Mouse (Mus musculus): ENCODE results near the gene Arl8b.
"Not testable (repeated sequence)": the region's sequence is repeated elsewhere in the genome, so short reads cannot be mapped to it uniquely, and the experiment has no call there.

Gene Arl8b

DNA sequence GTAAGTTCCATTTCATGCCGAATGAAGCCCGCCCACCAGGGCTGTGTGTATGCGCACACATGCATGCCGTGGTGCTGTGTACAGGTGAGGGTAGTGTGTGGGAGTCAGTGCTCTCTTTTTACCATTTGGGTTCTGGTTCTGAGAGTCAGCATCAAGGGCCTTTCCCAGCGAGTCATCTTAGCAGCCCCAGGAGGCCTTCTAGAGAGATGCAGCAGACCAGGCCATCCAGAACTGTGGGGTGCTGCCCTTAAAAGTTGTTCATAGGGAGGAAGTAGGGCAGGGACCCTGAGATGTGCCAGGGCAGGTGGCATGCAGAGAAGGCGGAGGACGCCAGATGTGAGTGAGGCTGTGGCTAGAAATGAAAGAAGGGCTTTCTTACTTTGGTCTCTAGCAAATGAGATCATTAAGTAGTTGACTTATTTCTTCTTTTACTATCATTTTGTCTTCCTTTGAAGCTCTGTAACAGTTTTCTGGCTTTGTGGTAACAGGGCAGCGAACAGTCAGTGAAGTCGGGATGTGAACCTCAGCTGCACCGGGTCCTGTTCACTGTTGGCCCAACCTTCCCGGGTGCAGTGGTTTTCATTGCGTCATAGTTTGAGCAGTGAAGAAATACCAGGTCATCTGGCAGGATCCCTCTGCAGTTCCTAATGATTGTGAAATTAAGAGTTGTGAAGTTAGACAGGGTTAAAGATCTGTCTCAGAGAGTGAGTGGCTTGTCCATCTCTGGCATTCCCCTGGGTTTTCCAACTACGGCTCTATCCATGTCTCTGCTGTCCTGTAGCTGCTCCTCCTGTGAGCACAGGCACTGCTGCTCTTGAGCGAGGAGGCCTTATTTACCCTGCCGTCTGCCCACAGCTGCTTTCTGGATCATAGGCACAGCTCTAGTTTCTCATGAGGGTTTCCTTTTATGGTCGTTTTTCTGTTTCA is 53.1 kb downstream of the Arl8b start:
- DNase-seq (ENCODE audit: low spot score in 2 of 2): peak; percentile 56 to 58

GRCm38 (mm10) chr6:108837081-108837480 is 54.2 kb downstream of the Arl8b start:
- no peak for DNase-seq (ENCODE audit: low spot score in 2 of 2)

- no peak for DNase-seq (ENCODE audit: low spot score in 2 of 2)
Observed at GRCm38 (mm10) chr6:108837958-108838357, 55.1 kb downstream of the Arl8b start.

GRCm38 (mm10) chr6:108839432-108839831 is 56.5 kb downstream of the Arl8b start:
- DNase-seq (ENCODE audit: low spot score in 2 of 2): no peak

- DNase-seq (ENCODE audit: low spot score in 2 of 2): no peak
Observed at GRCm38 (mm10) chr6:108840861-108841640, 58.2 kb downstream of the Arl8b start.

GRCm38 (mm10) chr6:108843664-108844063 is 60.8 kb downstream of the Arl8b start:
- no peak for DNase-seq (ENCODE audit: low spot score in 2 of 2)

- no peak for DNase-seq (ENCODE audit: low spot score in 2 of 2)
Observed at GRCm38 (mm10) chr6:108844093-108844492, 61.2 kb downstream of the Arl8b start.

DNA sequence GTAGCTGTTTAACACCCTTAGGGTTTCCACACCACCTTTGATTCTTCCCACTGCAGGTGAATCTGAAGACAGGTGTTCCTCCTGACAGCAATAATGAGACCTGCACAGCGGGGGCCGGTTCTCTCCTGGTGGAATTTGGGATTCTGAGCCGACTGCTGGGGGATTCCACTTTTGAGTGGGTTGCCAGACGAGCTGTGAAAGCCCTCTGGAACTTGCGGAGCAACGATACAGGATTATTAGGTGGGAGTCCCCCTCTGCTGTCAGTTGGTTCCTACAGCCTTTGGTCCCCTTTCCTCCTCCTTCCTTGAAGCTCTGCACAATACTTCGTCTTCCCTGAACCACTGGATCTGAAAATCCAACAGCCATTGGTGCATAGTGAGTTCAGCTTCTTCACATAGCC is 61.9 kb downstream of the Arl8b start:
- DNase-seq (ENCODE audit: low spot score in 2 of 2): no peak

DNA sequence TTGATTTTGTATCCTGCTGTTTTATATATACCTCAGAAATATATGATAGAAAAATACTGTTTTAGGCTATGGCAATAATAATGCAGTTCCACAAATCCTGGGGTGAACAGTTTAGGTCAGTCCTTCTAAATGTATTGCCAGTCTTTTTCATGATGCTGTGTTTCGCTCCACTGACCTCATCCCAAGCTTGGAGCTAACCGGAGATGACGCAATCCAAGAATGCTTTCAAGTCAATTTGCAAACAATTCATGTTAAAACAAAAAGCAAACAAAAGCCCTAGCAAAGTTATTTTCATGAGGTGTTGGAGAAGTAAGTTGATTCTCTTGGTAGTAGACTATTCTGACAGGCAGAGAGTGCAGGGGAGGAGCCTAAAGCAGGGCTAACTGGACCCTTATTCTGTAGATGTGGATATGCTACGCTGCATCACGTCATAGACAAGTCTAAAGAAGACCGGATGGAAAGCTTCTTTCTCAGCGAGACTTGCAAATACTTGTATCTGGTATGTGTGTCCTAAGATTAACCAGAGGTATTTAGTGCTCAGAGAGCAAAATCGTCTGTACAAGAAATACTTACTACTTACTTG is 69.3 kb downstream of the Arl8b start:
- DNase-seq (ENCODE audit: low spot score in 2 of 2): no peak

DNA sequence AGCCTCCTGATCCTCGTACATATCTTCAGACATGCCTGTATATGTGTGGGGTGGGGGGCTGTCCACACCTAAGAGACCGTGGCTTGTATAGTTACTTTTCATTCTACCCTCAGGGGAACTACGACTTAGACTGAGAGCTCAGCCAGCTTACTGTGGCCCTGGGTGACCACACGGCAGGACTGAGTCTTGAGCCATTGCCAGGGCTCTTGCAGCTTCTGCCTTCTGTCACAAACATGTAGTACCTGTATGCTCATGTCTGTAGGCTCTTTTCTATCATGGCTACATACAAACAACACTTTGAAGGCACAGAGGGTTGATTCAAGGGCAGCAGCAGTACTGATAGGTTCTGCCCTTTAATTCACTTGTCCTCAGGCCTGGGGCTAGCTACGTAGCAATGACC is 70.1 kb downstream of the Arl8b start:
- DNase-seq (ENCODE audit: low spot score in 2 of 2): no peak

DNA sequence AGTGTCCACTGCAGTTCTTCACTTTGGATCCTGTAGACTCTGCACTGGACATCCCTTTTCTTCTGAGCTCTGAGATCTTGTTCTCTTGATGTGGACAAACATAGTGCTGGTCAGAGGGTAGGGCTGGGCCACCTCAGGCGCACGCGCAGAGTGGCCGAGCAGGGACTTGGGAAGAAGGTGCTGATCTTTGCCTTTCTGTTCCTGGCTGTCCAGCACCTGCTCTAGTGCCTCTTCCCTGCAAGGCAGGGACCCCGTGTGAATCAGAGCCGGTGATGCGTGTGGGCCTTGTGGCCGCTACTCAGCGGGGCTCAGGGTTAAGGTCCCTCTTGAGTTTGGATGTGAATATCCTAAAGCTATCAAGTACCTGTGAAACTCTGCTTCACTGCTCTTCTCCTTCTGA is 75.7 kb downstream of the Arl8b start:
- DNase-seq (ENCODE audit: low spot score in 2 of 2): no peak

- DNase-seq (ENCODE audit: low spot score in 2 of 2): no peak
Observed at GRCm38 (mm10) chr6:108861226-108861625, 78.3 kb downstream of the Arl8b start.

- DNase-seq (ENCODE audit: low spot score in 2 of 2): peak in 1 of 2 experiments; percentile 1
Observed at GRCm38 (mm10) chr6:108862548-108862947, 79.6 kb downstream of the Arl8b start.

GRCm38 (mm10) chr6:108866317-108866716 is 83.4 kb downstream of the Arl8b start:
- DNase-seq (ENCODE audit: low spot score in 2 of 2): no peak

DNA sequence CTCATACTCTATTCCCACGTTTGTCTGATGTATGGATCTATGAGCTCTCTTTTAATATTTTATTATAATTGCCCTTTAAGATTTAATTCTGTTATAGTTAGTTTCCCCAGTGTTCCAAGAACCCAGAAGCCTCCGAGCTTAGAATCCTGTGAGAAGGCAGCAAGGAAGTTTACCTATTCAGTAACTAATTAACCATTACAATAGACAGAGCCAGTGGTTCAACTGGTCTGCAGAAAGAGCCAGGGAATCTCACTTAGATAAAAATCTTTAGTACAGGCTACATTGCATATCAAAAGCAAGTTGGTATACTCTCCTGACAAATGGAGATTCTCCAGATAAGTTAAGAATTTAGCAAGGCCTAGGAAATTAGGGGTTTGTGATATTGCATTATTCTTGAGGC is 86.1 kb downstream of the Arl8b start:
- not testable (repeated sequence) for DNase-seq (ENCODE audit: low spot score in 2 of 2)

- no peak for DNase-seq (ENCODE audit: low spot score in 2 of 2)
Observed at GRCm38 (mm10) chr6:108870421-108870820, 87.5 kb downstream of the Arl8b start.

DNA sequence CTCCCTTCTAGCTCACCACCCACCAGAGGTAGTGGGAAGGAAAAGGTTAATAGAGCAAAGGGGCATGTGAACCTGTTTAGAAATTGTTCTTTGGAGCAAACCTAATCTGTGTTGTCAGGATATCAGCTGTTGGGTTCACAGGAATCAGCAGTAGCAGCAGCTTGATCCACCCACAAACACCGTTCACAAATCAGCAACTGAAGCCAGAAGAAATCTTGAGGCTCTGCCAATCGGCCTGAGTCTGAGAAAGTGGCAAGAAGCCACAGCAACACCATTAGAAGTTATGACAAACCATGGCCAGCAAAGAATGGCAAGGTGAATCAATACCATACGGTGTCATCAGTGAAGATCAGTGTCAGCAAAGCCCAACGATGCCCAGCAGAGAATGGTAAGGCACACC is 88.4 kb downstream of the Arl8b start:
- no peak for DNase-seq (ENCODE audit: low spot score in 2 of 2)

Data from heart, adult 9 months (tissue).